ENCODE assay signal across 12 mouse cellular contexts in the genomic region with DNA sequence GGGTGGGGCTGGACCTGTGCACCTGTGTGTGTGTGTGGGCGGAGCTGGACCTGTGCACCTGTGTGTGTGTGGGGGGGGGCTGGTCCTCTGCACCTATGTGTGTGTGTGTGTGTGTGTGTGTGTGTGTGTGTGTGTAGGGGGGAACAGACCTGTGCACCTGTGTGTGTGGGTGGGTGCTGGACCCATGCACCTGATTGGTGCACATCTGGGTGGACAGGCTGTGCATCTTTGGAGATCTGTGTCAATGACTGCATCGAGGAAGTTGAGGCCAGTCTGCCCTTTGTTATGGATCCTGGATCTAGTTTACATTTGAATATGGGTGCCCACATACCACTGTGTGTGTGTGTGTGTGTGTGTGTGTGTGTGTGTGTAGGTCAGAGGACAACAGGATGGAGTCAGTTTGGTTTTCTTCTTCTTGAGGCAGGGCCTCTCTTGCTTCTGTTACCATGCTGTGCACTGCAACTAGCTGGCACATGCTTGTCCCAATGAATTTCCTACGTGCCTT.
"Had no signal": no experiment of that assay in that cellular context is flagged by ENCODE, and none has a peak within 500 bp of the region (broad histone marks: within the 10 kb centered on the region; RNA-seq: fewer than 3 reads in every experiment).

No protein-coding gene starts in this region.

- H3K4me1 ChIP-seq: liver, embryonic 12.5 days; midbrain, embryonic 12.5 days had no signal

- H3K27ac ChIP-seq: kidney, embryonic 15.5 days; limb, embryonic 15.5 days; liver, embryonic 12.5 days; midbrain, embryonic 12.5 days had no signal

- H3K9ac ChIP-seq: kidney, embryonic 15.5 days; limb, embryonic 15.5 days; liver, embryonic 12.5 days; lung, embryonic 14.5 days; midbrain, embryonic 12.5 days had no signal

- H3K9me3 ChIP-seq: kidney, embryonic 15.5 days; limb, embryonic 15.5 days; liver, embryonic 12.5 days; midbrain, embryonic 12.5 days had no signal

- H3K4me3 ChIP-seq: kidney, embryonic 15.5 days; limb, embryonic 15.5 days; liver, embryonic 12.5 days; midbrain, embryonic 12.5 days had no signal

- H3K4me2 ChIP-seq: kidney, embryonic 15.5 days; limb, embryonic 15.5 days; liver, embryonic 12.5 days; lung, embryonic 14.5 days; midbrain, embryonic 12.5 days had no signal

- H3K36me3 ChIP-seq: kidney, embryonic 15.5 days; limb, embryonic 15.5 days; liver, embryonic 12.5 days; midbrain, embryonic 12.5 days had no signal

- ATAC-seq: liver, embryonic 12.5 days had no signal

- H3K27me3 ChIP-seq: kidney, embryonic 15.5 days; limb, embryonic 15.5 days; liver, embryonic 12.5 days; midbrain, embryonic 12.5 days had no signal

- DNase-seq: kidney, adult 11 months; kidney, postnatal 14 days; left cerebral cortex, postnatal 4 days; lung, embryonic 14.5 days; lung, postnatal 36 days; right cerebral cortex, postnatal 25 days; thymus, adult 18-20 months; thymus, postnatal 14 days had no signal
